8 mouse cellular contexts compared by ENCODE assay signal in the genomic region with DNA sequence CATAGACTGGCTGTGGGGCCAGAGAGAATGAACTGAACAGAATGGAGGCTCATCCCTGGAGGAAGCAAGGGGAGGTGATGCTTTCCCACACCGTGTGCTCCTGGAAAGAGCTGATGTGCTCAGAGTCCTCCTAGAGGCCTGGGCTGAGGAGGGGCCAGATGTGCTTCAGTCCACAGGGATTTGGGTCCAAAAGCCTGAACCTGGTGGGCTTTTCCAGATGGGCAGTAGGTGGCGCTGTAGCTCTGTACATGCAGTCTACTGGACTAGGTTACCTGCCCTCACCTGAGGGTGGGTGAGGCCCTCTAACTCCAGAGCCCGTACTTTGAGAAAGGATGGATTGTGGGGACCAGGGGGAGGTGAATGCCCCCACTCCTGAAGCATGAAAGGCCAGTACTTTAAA. TPM values are rescaled to one million over a fixed set of nuclear protein-coding genes. Genes with fewer than 3 reads are reported as not detected.
A peak's percentile ranks its signal among the peaks of the same experiment; 100 is the strongest.
DNase-seq lines count a peak whose midpoint lies in the region; ATAC-seq and TF ChIP-seq lines count a peak whose summit lies in the region.

No protein-coding gene starts in this region.

- H3K9me3 ChIP-seq in G1E (replicated peaks), result no peaks in the 10 kb centered on the region

- H3K27me3 ChIP-seq in G1E (ENCODE audit: insufficient read depth, low read length), result peaks cover 5% of the 10 kb centered on the region
- H3K27me3 ChIP-seq in kidney, adult 2 months (replicated peaks; ENCODE audit: control insufficient read depth, insufficient read depth, low read length), result no peaks in the 10 kb centered on the region

- ATAC-seq in G1E (ENCODE audit: extremely low read depth, insufficient number of reproducible peaks, low FRiP score, poor library complexity, severe bottlenecking), result no peak

- WGBS in kidney, adult 2 months, result 2% methylated on average over 3 of the region's 3 CpGs
- 5% methylated on average over 3 of the region's 3 CpGs for WGBS in lung, adult 2 months

- H3K4me1 ChIP-seq in G1E (ENCODE audit: insufficient read depth, low read depth, low read length), result no peaks in the 10 kb centered on the region
- H3K4me1 ChIP-seq in kidney, adult 2 months (ENCODE audit: control insufficient read depth, insufficient read depth, low read length), result no peaks in the 10 kb centered on the region
- no peaks in the 10 kb centered on the region for H3K4me1 ChIP-seq in lung, adult 2 months (ENCODE audit: control insufficient read depth, insufficient read depth, low read length)

- TF ChIP-seq CTCF in G1E (IDR thresholded peaks at IDR 0.05; ENCODE audit: low read depth, low read length), result peak; percentile 74
- TF ChIP-seq CTCF in kidney, adult 2 months (conservative IDR thresholded peaks at IDR 0.05; ENCODE audit: insufficient read depth, insufficient read length, low read depth, low read length), result peak; percentile 92
- peak; percentile 92 for TF ChIP-seq CTCF in lung, adult 2 months (IDR thresholded peaks at IDR 0.05; ENCODE audit: insufficient read depth, low read length)

- no peak overlapping the region for H3K4me3 ChIP-seq in G1E (ENCODE audit: low read depth, low read length)
- no peak overlapping the region for H3K4me3 ChIP-seq in kidney, adult 2 months (ENCODE audit: insufficient read depth, low read depth, low read length)
- H3K4me3 ChIP-seq in lung, adult 2 months (replicated peaks; ENCODE audit: extremely low read depth, low read depth, low read length), result no peak overlapping the region

- DNase-seq in 3T3-L1 (ENCODE audit: low read depth, low spot score) (peak; percentile 60), G1E (ENCODE audit: low spot score) (peak; percentile 24)
- DNase-seq in cerebellum, adult 18-20 months, result peak; percentile 62 to 76
- peak; percentile 59 for DNase-seq in gastrocnemius, postnatal 14 days
- peak; percentile 64 for DNase-seq in kidney, adult 2 months
- DNase-seq in lung, adult 2 months, result peak; percentile 71
- peak; percentile 74 for DNase-seq in right cerebral cortex, postnatal 14 days
- peak; percentile 38 to 70 for DNase-seq in urinary bladder, postnatal 4 days (ENCODE audit: low spot score in 2 of 2)

- TF ChIP-seq POLR2A in kidney, adult 2 months (IDR thresholded peaks at IDR 0.05; ENCODE audit: low read depth, low read length), result no peak
- TF ChIP-seq POLR2A in lung, adult 2 months (IDR thresholded peaks at IDR 0.05; ENCODE audit: borderline replicate concordance, extremely low read depth, low read depth, low read length), result no peak

- H3K36me3 ChIP-seq in G1E (replicated peaks), result no peaks in the 10 kb centered on the region
- no peaks in the 10 kb centered on the region for H3K36me3 ChIP-seq in kidney, adult 2 months (ENCODE audit: control insufficient read depth, insufficient read depth, low read length)

- intact Hi-C loops in gastrocnemius, postnatal 14 days (cut with DNase I; ENCODE audit: low total_unique reads), result loop anchor here (5.0 to 10.0 kb wide), 3 partner anchors 34 to 331 kb away; partner anchors contain the start of gene Wnt11

- no peak overlapping the region for H3K27ac ChIP-seq in kidney, adult 2 months (ENCODE audit: insufficient read depth, low read depth, low read length)

RNA-seq across cellular contexts. Expression of gene Thap12, which starts 40.4 kb away (rescaled TPM):
- total RNA-seq in G1E (2014; fragmentation: Nextera tagmentation) (58.2 and 62.2 TPM in 2 replicates), G1E (2017) (68.5 and 79.1 TPM in 2 replicates)
- polyA plus RNA-seq in G1E (2012), result 28.3 and 35.1 TPM in 2 replicates
- 10 to 100 TPM; 72.2 to 81.4 TPM for total RNA-seq in gastrocnemius, postnatal 14 days (2021)
- polyA plus RNA-seq in kidney, adult 2 months (2012; rRNA removed), result 12.3 and 13.3 TPM in 2 replicates
- polyA plus RNA-seq in lung, adult 2 months (2012; rRNA removed), result 7.6 and 10.8 TPM in 2 replicates

Comparison
In these comparisons a context has a peak if more than half of its experiments do, and no peak if none do; other contexts are left out.
1. DNase-seq: peak in every context shown above with its lines; median percentile 74 in right cerebral cortex, postnatal 14 days; 71 in lung, adult 2 months; 69 in cerebellum, adult 18-20 months; 64 in kidney, adult 2 months; 60 in 3T3-L1; 59 in gastrocnemius, postnatal 14 days; 54 in urinary bladder, postnatal 4 days; 24 in G1E.